Mouse (Mus musculus) megakaryocyte-erythroid progenitor cell, adult 5-6 weeks (primary cell): ENCODE data around the gene Pcsk1. TPM values are rescaled to one million over a fixed set of nuclear protein-coding genes. Genes with fewer than 3 reads are reported as not detected.

ENCODE experiments used
- ATAC-seq: replicated peaks from 2 replicates; pipeline ENCODE4 v1.8.0; 2016; ENCODE audit warnings: mild to moderate bottlenecking, inconsistent platforms; ENCODE audit not compliant: severe bottlenecking, poor library complexity, low FRiP score, low TSS enrichment
- total RNA-seq, 2 experiments: library from RNA; stranded (forward) in 1 of 2; stranded (reverse) in 1 of 2; fragments of 200-1000, 215-1000 nt in 1 of 2; fragments of >200 nt in 1 of 2; fragmentation: Nextera tagmentation in 1 of 2; gene quantifications; 2 replicates each; pipeline ENCODE4 v1.2.3; 2014 to 2017

Pcsk1 gene
- total RNA-seq (2014; fragmentation: Nextera tagmentation) (not detected in 2 replicates), total RNA-seq (2017) (not detected in 2 replicates)

GRCm38 (mm10) chr13:75089721-75090410 is at the start of gene Pcsk1:
TSS of gene Pcsk1 (plus strand) at chr13:75089826.
- no peak for ATAC-seq

DNA sequence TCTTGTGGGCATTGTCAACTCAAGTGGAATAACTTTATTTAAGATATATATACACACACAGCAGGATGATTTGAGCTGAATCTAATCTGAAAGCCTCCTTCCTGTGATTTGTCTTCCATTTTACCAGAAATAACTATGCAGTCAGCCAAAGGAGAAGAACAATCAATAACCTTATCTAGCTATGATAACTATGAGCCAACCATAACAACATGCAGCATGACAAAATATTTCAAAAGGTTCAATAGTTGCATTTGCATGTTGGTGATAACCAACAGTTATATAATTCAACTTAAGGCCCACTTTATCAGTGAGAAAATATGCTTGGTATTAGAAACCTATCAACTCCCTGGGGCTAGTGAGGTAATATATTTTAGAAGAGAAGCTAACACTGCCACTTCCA is 30.8 kb upstream of the Pcsk1 start:
- no peak for ATAC-seq

DNA sequence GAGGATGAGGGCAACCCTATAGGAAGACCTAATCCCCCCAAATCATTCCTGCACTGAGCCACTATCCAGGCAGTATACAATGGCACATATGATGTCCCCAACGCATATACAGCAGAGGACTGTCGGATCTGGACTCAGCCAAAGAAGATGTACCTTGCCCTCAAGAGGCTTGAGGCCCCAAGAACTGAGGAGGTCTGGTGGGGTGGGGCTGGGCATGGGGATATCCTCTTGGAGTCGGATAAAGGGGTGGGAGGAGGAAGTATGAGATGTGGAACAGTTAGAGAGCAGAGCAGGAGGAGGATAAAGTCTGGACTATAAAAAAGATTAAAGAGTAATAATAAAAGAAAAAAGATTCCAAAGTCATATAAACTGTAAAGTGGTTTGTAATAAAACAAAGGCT is 25.7 kb upstream of the Pcsk1 start:
- no peak for ATAC-seq

DNA sequence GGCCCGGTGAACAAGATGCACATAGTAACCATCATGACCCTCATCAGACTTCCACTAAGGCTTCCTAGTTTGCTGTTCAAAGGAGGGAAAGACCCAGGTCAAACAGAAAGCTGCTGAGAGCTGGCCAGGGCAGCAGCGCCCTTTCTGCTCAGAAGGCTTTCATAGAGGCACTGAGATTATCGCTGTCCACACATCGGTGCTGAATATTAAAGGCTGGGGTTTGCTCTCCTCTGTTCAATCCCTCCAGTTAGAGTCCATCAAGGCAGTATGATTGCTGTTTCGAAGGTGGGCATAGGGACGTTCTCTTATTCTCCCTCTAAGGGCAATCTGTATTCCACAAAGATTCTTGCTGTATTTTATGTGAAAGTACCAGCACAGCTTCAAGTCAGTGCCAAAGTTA is 1.0 kb upstream of the Pcsk1 start:
- no peak for ATAC-seq

DNA sequence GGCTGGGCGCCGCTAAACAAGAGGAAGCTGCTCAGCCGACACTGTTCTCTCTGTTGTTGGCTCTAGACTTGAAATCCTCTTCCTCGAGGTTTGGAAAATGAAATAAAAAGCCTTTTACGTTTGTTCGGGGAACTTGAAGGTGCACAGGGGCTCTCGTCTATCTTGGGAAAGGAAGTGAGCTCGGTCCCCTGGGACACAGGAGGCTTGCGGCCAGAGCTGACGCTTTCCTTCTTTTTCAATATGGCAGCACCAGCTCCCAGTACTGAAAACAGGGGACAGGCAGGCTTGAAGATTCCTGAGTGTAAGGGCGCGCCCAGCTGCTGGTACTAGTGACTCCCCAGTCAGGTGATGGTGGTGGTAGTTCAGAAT is 769 bp downstream of the Pcsk1 start:
- ATAC-seq: no peak

DNA sequence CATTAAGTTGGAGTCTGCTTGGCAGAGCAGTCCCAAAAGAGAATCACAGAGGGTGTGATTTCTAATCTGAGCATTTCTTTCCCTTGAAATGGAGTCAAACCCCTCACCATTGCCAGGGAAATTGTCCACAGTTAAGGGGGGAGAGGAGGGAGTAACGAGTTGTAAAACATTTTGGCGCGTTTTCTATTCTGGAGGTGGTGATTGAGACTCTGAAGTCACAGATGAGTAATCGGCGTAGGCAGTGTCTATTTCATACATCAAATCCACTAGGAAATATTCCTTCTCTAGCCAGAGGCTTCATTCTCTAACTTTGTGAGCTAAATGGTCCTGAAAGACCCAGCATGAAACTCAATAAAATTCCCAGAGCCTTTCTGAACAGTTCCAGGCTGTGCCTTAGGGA is 1.4 kb downstream of the Pcsk1 start:
- ATAC-seq: no peak

- ATAC-seq: no peak
Measured at GRCm38 (mm10) chr13:75095487-75095886, 5.9 kb downstream of the Pcsk1 start.

- no peak for ATAC-seq
Measured at GRCm38 (mm10) chr13:75113114-75113513, 23.5 kb downstream of the Pcsk1 start.

- ATAC-seq: no peak
Measured at GRCm38 (mm10) chr13:75114007-75114424, 24.4 kb downstream of the Pcsk1 start.

- ATAC-seq: no peak
Measured at GRCm38 (mm10) chr13:75114838-75115237, 25.2 kb downstream of the Pcsk1 start.

- no peak for ATAC-seq
Measured at GRCm38 (mm10) chr13:75135833-75136232, 46.2 kb downstream of the Pcsk1 start.

GRCm38 (mm10) chr13:75160661-75161060 is 71.0 kb downstream of the Pcsk1 start:
- no peak for ATAC-seq

DNA sequence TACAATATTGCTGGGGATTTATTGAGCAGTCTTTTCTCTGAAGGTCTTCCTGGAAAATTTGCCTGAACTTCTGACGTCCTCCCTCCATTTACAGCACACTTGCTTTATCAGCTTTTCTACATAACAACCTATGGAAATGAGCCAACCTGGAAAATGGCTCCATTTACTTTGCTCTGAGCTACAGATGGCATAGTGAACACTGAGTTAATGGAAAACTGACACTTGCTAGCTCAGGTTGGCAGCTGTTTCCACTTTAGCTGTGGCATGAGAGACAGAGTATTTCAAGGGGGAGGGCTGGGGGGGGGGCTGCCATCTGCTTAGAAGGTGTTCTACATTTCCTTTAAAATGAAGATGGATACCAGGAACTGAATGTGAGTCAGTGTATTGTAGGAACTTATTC is 73.8 kb downstream of the Pcsk1 start:
- no peak for ATAC-seq
